Mouse (Mus musculus): ENCODE results near the gene Gm1113. TPM values are rescaled to one million over a fixed set of nuclear protein-coding genes. Genes with fewer than 3 reads are reported as not detected.
A peak's percentile ranks its signal among the peaks of the same experiment; 100 is the strongest.

Gene Gm1113
- not detected in 2 replicates for polyA plus RNA-seq (2014; fragmentation: Nextera tagmentation; extraction: Ambion mirVana)

- no peaks in the 10 kb centered on the region for H3K4me1 ChIP-seq (ENCODE audit: control insufficient read depth, insufficient read depth, low read length)
- no peak within 1 kb of the TSS for H3K27ac ChIP-seq (ENCODE audit: low read depth, low read length)
- no peak within 1 kb of the TSS for H3K9ac ChIP-seq (ENCODE audit: low read depth, low read length)
- H3K4me2 ChIP-seq: no peak within 1 kb of the TSS
- H3K4me3 ChIP-seq (ENCODE audit: low read depth, low read length): no peak within 1 kb of the TSS
- H3K36me3 ChIP-seq (ENCODE audit: control insufficient read depth, insufficient read depth, low read length): no peaks in the 10 kb centered on the region
- no peaks in the 10 kb centered on the region for H3K9me3 ChIP-seq (replicated peaks; ENCODE audit: control insufficient read depth, low read length)
- no peak for ATAC-seq (replicated peaks; ENCODE audit: insufficient number of reproducible peaks, low FRiP score, low TSS enrichment)
- H3K27me3 ChIP-seq (ENCODE audit: control insufficient read depth, insufficient read depth, low read length): no peaks in the 10 kb centered on the region
- WGBS (ENCODE audit: insufficient replicate concordance): 78% methylated on average over 3 of the region's 3 CpGs
Observed at GRCm38 (mm10) chr9:35518169-35518568, at the start of gene Gm1113. Gene Gm1113, minus strand, starts transcription at chr9:35518269.

- no peak for ATAC-seq (replicated peaks; ENCODE audit: insufficient number of reproducible peaks, low FRiP score, low TSS enrichment)
- 59% methylated on average over 5 of the region's 5 CpGs for whole genome bisulfite sequencing (ENCODE audit: insufficient replicate concordance)
- Histone ChIP-seq H3K9me3 (replicated peaks; ENCODE audit: control insufficient read depth, low read length) (no peaks in the 10 kb centered on the region), H3K4me2 (peak overlapping the region; percentile 27), H3K4me3 (ENCODE audit: low read depth, low read length) (no peak overlapping the region), H3K4me1 (ENCODE audit: control insufficient read depth, insufficient read depth, low read length) (peaks cover 10% of the 10 kb centered on the region; the same call in 1 of the 2 replicates), H3K9ac (ENCODE audit: low read depth, low read length) (no peak overlapping the region), H3K36me3 (ENCODE audit: control insufficient read depth, insufficient read depth, low read length) (peaks cover 16% of the 10 kb centered on the region), H3K27ac (ENCODE audit: low read depth, low read length) (peak overlapping the region; percentile 65), H3K27me3 (ENCODE audit: control insufficient read depth, insufficient read depth, low read length) (no peaks in the 10 kb centered on the region)
Observed at GRCm38 (mm10) chr9:35564536-35565240, 46.6 kb upstream of the Gm1113 start.

GRCm38 (mm10) chr9:35561583-35561982 lies 43.5 kb upstream of the Gm1113 start:
- H3K9ac ChIP-seq (ENCODE audit: low read depth, low read length): no peak overlapping the region

GRCm38 (mm10) chr9:35561076-35561475 lies 43.0 kb upstream of the Gm1113 start:
- Histone ChIP-seq H3K36me3 (ENCODE audit: control insufficient read depth, insufficient read depth, low read length) (peaks cover 11% of the 10 kb centered on the region), H3K9me3 (replicated peaks; ENCODE audit: control insufficient read depth, low read length) (no peaks in the 10 kb centered on the region), H3K4me2 (no peak overlapping the region), H3K27ac (ENCODE audit: low read depth, low read length) (no peak overlapping the region), H3K9ac (ENCODE audit: low read depth, low read length) (no peak overlapping the region), H3K4me3 (ENCODE audit: low read depth, low read length) (no peak overlapping the region), H3K27me3 (ENCODE audit: control insufficient read depth, insufficient read depth, low read length) (peaks cover 7% of the 10 kb centered on the region; the same call in 1 of the 2 replicates), H3K4me1 (ENCODE audit: control insufficient read depth, insufficient read depth, low read length) (peaks cover 7% of the 10 kb centered on the region; the same call in 1 of the 2 replicates)
- 97% methylated on average over 11 of the region's 11 CpGs for WGBS (ENCODE audit: insufficient replicate concordance)
- no peak for ATAC-seq (replicated peaks; ENCODE audit: insufficient number of reproducible peaks, low FRiP score, low TSS enrichment)

More at GRCm38 (mm10) chr9:35561583-35561982, 43.5 kb upstream of the Gm1113 start:
- no peak overlapping the region for H3K4me2 ChIP-seq
- H3K27me3 ChIP-seq (ENCODE audit: control insufficient read depth, insufficient read depth, low read length): peaks cover 7% of the 10 kb centered on the region; the same call in 1 of the 2 replicates
- H3K9me3 ChIP-seq (replicated peaks; ENCODE audit: control insufficient read depth, low read length): no peaks in the 10 kb centered on the region
- peaks cover 7% of the 10 kb centered on the region; the same call in 1 of the 2 replicates for H3K4me1 ChIP-seq (ENCODE audit: control insufficient read depth, insufficient read depth, low read length)
- no peak overlapping the region for H3K27ac ChIP-seq (ENCODE audit: low read depth, low read length)
- ATAC-seq (replicated peaks; ENCODE audit: insufficient number of reproducible peaks, low FRiP score, low TSS enrichment): no peak
- peaks cover 11% of the 10 kb centered on the region for H3K36me3 ChIP-seq (ENCODE audit: control insufficient read depth, insufficient read depth, low read length)
- no peak overlapping the region for H3K4me3 ChIP-seq (ENCODE audit: low read depth, low read length)
- WGBS (ENCODE audit: insufficient replicate concordance): 79% methylated on average over 6 of the region's 6 CpGs

GRCm38 (mm10) chr9:35559009-35559890 lies 41.2 kb upstream of the Gm1113 start:
- peak; percentile 77 for ATAC-seq (replicated peaks; ENCODE audit: insufficient number of reproducible peaks, low FRiP score, low TSS enrichment)
- 2% methylated on average over 31 of the region's 31 CpGs for WGBS (ENCODE audit: insufficient replicate concordance)
- no peaks in the 10 kb centered on the region for H3K9me3 ChIP-seq (replicated peaks; ENCODE audit: control insufficient read depth, low read length)

GRCm38 (mm10) chr9:35558257-35559008 lies 40.4 kb upstream of the Gm1113 start, which contains the start of the genes Ddx25 and Pus3:
Gene Ddx25, minus strand, starts transcription at chr9:35558528.
Gene Pus3, plus strand, starts transcription at chr9:35558595.
- Histone ChIP-seq H3K9me3 (replicated peaks; ENCODE audit: control insufficient read depth, low read length) (no peaks in the 10 kb centered on the region), H3K9ac (ENCODE audit: low read depth, low read length) (peak within 1 kb of the TSS; percentile 86), H3K4me1 (ENCODE audit: control insufficient read depth, insufficient read depth, low read length) (peaks cover 7% of the 10 kb centered on the region; the same call in 1 of the 2 replicates), H3K27me3 (ENCODE audit: control insufficient read depth, insufficient read depth, low read length) (peaks cover 7% of the 10 kb centered on the region; the same call in 1 of the 2 replicates), H3K4me3 (ENCODE audit: low read depth, low read length) (peak within 1 kb of the TSS; percentile 87), H3K4me2 (peak within 1 kb of the TSS; percentile 78), H3K27ac (ENCODE audit: low read depth, low read length) (peak within 1 kb of the TSS; percentile 46; the same call in 1 of the 2 replicates), H3K36me3 (ENCODE audit: control insufficient read depth, insufficient read depth, low read length) (peaks cover 8% of the 10 kb centered on the region)
- ATAC-seq (replicated peaks; ENCODE audit: insufficient number of reproducible peaks, low FRiP score, low TSS enrichment): peak; percentile 70
- 1% methylated on average over 59 of the region's 59 CpGs for WGBS (ENCODE audit: insufficient replicate concordance)

More at GRCm38 (mm10) chr9:35559009-35559890, 41.2 kb upstream of the Gm1113 start:
- peaks cover 8% of the 10 kb centered on the region for H3K36me3 ChIP-seq (ENCODE audit: control insufficient read depth, insufficient read depth, low read length)
- peak overlapping the region; percentile 87 for H3K4me3 ChIP-seq (ENCODE audit: low read depth, low read length)
- peak overlapping the region; percentile 78 for H3K4me2 ChIP-seq
- peaks cover 7% of the 10 kb centered on the region; the same call in 1 of the 2 replicates for H3K4me1 ChIP-seq (ENCODE audit: control insufficient read depth, insufficient read depth, low read length)
- H3K9ac ChIP-seq (ENCODE audit: low read depth, low read length): peak overlapping the region; percentile 86
- H3K27ac ChIP-seq (ENCODE audit: low read depth, low read length): peak overlapping the region; percentile 46; the same call in 1 of the 2 replicates
- H3K27me3 ChIP-seq (ENCODE audit: control insufficient read depth, insufficient read depth, low read length): peaks cover 7% of the 10 kb centered on the region; the same call in 1 of the 2 replicates

- Histone ChIP-seq H3K4me3 (ENCODE audit: low read depth, low read length) (no peak overlapping the region), H3K9me3 (replicated peaks; ENCODE audit: control insufficient read depth, low read length) (no peaks in the 10 kb centered on the region), H3K27ac (ENCODE audit: low read depth, low read length) (no peak overlapping the region), H3K27me3 (ENCODE audit: control insufficient read depth, insufficient read depth, low read length) (peaks cover 7% of the 10 kb centered on the region; the same call in 1 of the 2 replicates), H3K4me1 (ENCODE audit: control insufficient read depth, insufficient read depth, low read length) (peaks cover 7% of the 10 kb centered on the region; the same call in 1 of the 2 replicates), H3K4me2 (no peak overlapping the region), H3K36me3 (ENCODE audit: control insufficient read depth, insufficient read depth, low read length) (peaks cover 4% of the 10 kb centered on the region), H3K9ac (ENCODE audit: low read depth, low read length) (no peak overlapping the region)
- WGBS (ENCODE audit: insufficient replicate concordance): 46% methylated on average over 12 of the region's 12 CpGs
- ATAC-seq (replicated peaks; ENCODE audit: insufficient number of reproducible peaks, low FRiP score, low TSS enrichment): no peak
Observed at GRCm38 (mm10) chr9:35556494-35557102, 38.5 kb upstream of the Gm1113 start.
